ENCODE assay signal across 8 mouse cellular contexts in the genomic region with DNA sequence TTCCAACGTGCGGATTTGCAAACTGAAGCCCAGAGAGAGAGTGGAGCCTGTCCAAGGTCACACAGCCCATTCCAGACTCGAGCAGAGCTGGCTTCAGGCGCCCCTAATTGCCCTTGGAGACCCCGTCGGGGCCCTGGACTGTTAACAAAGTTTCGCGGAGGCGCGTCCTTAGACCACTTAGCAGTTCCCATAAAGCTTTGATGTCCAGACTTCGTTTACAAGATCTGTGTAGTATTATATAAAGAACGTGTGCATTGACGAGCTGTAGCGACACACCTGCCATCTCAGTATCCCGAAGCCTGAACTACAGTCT. TPM values are rescaled to one million over a fixed set of nuclear protein-coding genes. Genes with fewer than 3 reads are reported as not detected.
DNase-seq lines count a peak whose midpoint lies in the region; ATAC-seq and TF ChIP-seq lines count a peak whose summit lies in the region.

No protein-coding gene starts in this region.

- peaks cover 43% of the 10 kb centered on the region for H3K79me2 ChIP-seq in MEL (ENCODE audit: control insufficient read depth, insufficient read depth, low read length, poor library complexity)

- peak overlapping the region; percentile 96 for H3K4me3 ChIP-seq in heart, embryonic 16.5 days (ENCODE audit: low read length)
- peak overlapping the region; percentile 41 to 71 for H3K4me3 ChIP-seq in MEL (ENCODE audit: control insufficient read depth in 1 of 2, insufficient read depth in 1 of 2, low read depth in 2 of 2, low read length in 2 of 2)
- H3K4me3 ChIP-seq in hindbrain, embryonic 12.5 days: peak overlapping the region; percentile 92
- peak overlapping the region; percentile 58 for H3K4me3 ChIP-seq in midbrain, embryonic 11.5 days (ENCODE audit: low read depth, low read length)

- 0% methylated on average over 15 of the region's 15 CpGs for WGBS in heart, embryonic 16.5 days
- under 1% methylated on average over 15 of the region's 15 CpGs for WGBS in hindbrain, embryonic 12.5 days
- WGBS in midbrain, embryonic 11.5 days: 1% methylated on average over 15 of the region's 15 CpGs

- peak overlapping the region; percentile 89 for H3K4me2 ChIP-seq in heart, embryonic 16.5 days (ENCODE audit: low read depth, low read length)
- peak overlapping the region; percentile 84 for H3K4me2 ChIP-seq in hindbrain, embryonic 12.5 days (replicated peaks)
- H3K4me2 ChIP-seq in midbrain, embryonic 11.5 days: peak overlapping the region; percentile 87

- no peak for TF ChIP-seq EP300 in MEL (IDR thresholded peaks at IDR 0.05; ENCODE audit: low read depth in 1 of 2, low read length in 2 of 2)

- DNase-seq in heart, adult 9 months (ENCODE audit: low spot score in 2 of 2): no peak
- no peak for DNase-seq in MEL (ENCODE audit: low read depth, low spot score)
- DNase-seq in midbrain, embryonic 11.5 days (ENCODE audit: low spot score, missing footprints): no peak
- DNase-seq in spleen, adult 18-20 months: no peak
- no peak for DNase-seq in frontal cortex, adult 2 months (ENCODE audit: extremely low spot score in 1 of 2, low spot score in 1 of 2)
- no peak for DNase-seq in gastrocnemius, postnatal 10 days

- peaks cover 25% of the 10 kb centered on the region for H3K4me1 ChIP-seq in heart, embryonic 16.5 days (ENCODE audit: control insufficient read depth, insufficient read depth, low read length)
- peaks cover 5 to 19% of the 10 kb centered on the region in 2 experiments for H3K4me1 ChIP-seq in MEL (ENCODE audit: control insufficient read depth in 1 of 2, insufficient read depth in 2 of 2, low read length in 2 of 2)
- peaks cover 26% of the 10 kb centered on the region for H3K4me1 ChIP-seq in hindbrain, embryonic 12.5 days
- peaks cover 28% of the 10 kb centered on the region for H3K4me1 ChIP-seq in midbrain, embryonic 11.5 days (ENCODE audit: control insufficient read depth, insufficient read depth, low read length)

- TF ChIP-seq POLR2A in MEL (IDR thresholded peaks at IDR 0.05; ENCODE audit: control insufficient read depth in 1 of 2, insufficient read depth in 1 of 2, low read depth in 1 of 2, low read length in 2 of 2, poor library complexity in 1 of 2): peak in 1 of 2 experiments; percentile 67; a peak in 2 of 4 replicates

- H3K9me3 ChIP-seq in heart, embryonic 16.5 days (replicated peaks; ENCODE audit: control insufficient read depth, low read length): no peaks in the 10 kb centered on the region
- H3K9me3 ChIP-seq in MEL (replicated peaks; ENCODE audit: insufficient read depth, low read length): no peaks in the 10 kb centered on the region
- H3K9me3 ChIP-seq in hindbrain, embryonic 12.5 days (replicated peaks): no peaks in the 10 kb centered on the region
- H3K9me3 ChIP-seq in midbrain, embryonic 11.5 days (ENCODE audit: control insufficient read depth, low read length): no peaks in the 10 kb centered on the region

- H3K27ac ChIP-seq in heart, embryonic 16.5 days (ENCODE audit: low read length): peak overlapping the region; percentile 96
- peak overlapping the region; percentile 96 for H3K27ac ChIP-seq in MEL (ENCODE audit: control insufficient read depth, low read depth, low read length)
- H3K27ac ChIP-seq in hindbrain, embryonic 12.5 days: peak overlapping the region; percentile 94
- peak overlapping the region; percentile 94 for H3K27ac ChIP-seq in midbrain, embryonic 11.5 days (ENCODE audit: low read depth, low read length)

- H3K9ac ChIP-seq in heart, embryonic 16.5 days (ENCODE audit: low read length): peak overlapping the region; percentile 82
- peak overlapping the region; percentile 95 for H3K9ac ChIP-seq in MEL (ENCODE audit: control insufficient read depth, low read depth, low read length, poor library complexity, severe bottlenecking)
- H3K9ac ChIP-seq in hindbrain, embryonic 12.5 days: peak overlapping the region; percentile 65
- H3K9ac ChIP-seq in midbrain, embryonic 11.5 days (ENCODE audit: low read length): peak overlapping the region; percentile 78

- no peak for ATAC-seq in heart, embryonic 16.5 days (replicated peaks; ENCODE audit: extremely low read depth, insufficient read depth, low FRiP score)
- no peak for ATAC-seq in hindbrain, embryonic 12.5 days (ENCODE audit: low FRiP score)
- no peak; the same call in 1 of the 2 replicates for ATAC-seq in midbrain, embryonic 11.5 days (ENCODE audit: low FRiP score)

- no peak for TF ChIP-seq RAD21 in MEL (IDR thresholded peaks at IDR 0.05; ENCODE audit: low read depth, low read length)

- no peak for TF ChIP-seq CTCF in MEL (IDR thresholded peaks at IDR 0.05 in 2 of 3, conservative IDR thresholded peaks at IDR 0.05 in 1 of 3; ENCODE audit: control insufficient read depth in 1 of 3, insufficient read depth in 1 of 3, low read depth in 2 of 3, low read length in 3 of 3, poor library complexity in 1 of 3, severe bottlenecking in 1 of 3)

- peaks cover 9% of the 10 kb centered on the region for H3K36me3 ChIP-seq in heart, embryonic 16.5 days (ENCODE audit: control insufficient read depth, insufficient read depth)
- H3K36me3 ChIP-seq in MEL (ENCODE audit: control insufficient read depth in 1 of 2, insufficient read depth in 2 of 2, low read length in 2 of 2): peaks cover 22 to 40% of the 10 kb centered on the region in 2 experiments
- peaks cover 16% of the 10 kb centered on the region for H3K36me3 ChIP-seq in hindbrain, embryonic 12.5 days
- peaks cover 17% of the 10 kb centered on the region for H3K36me3 ChIP-seq in midbrain, embryonic 11.5 days (ENCODE audit: control insufficient read depth, insufficient read depth, low read length)

- H3K27me3 ChIP-seq in heart, embryonic 16.5 days (ENCODE audit: control insufficient read depth, insufficient read depth, low read length): no peaks in the 10 kb centered on the region
- no peaks in the 10 kb centered on the region for H3K27me3 ChIP-seq in MEL (ENCODE audit: control insufficient read depth in 1 of 2, insufficient read depth in 2 of 2, low read length in 2 of 2)
- no peaks in the 10 kb centered on the region for H3K27me3 ChIP-seq in hindbrain, embryonic 12.5 days
- H3K27me3 ChIP-seq in midbrain, embryonic 11.5 days (ENCODE audit: control insufficient read depth, insufficient read depth, low read length): no peaks in the 10 kb centered on the region

TF ChIP-seq in MEL, 35 proteins besides CTCF, POLR2A, EP300 and RAD21 (continues in another document):
- TF ChIP-seq MYC (IDR thresholded peaks at IDR 0.05; ENCODE audit: low read depth, low read length) (peak; percentile 100), ETS1 (IDR thresholded peaks at IDR 0.05; ENCODE audit: low read depth, low read length) (no peak), ZC3H11A (IDR thresholded peaks at IDR 0.05; ENCODE audit: low read depth, low read length) (no peak), UBTF (IDR thresholded peaks at IDR 0.05; ENCODE audit: borderline replicate concordance, insufficient read depth, low read depth, low read length) (no peak), HCFC1 (IDR thresholded peaks at IDR 0.05; ENCODE audit: low read depth, low read length) (no peak), POLR2AphosphoS5 (IDR thresholded peaks at IDR 0.05; ENCODE audit: borderline replicate concordance, low read depth, low read length) (no peak), MXI1 (IDR thresholded peaks at IDR 0.05; ENCODE audit: low read depth, low read length) (no peak; the same call in 1 of the 2 replicates), GATA1 (IDR thresholded peaks at IDR 0.05; ENCODE audit: low read depth, low read length) (no peak), MAZ (IDR thresholded peaks at IDR 0.05; ENCODE audit: low read depth, low read length) (no peak; the same call in 1 of the 2 replicates), ZMIZ1 (IDR thresholded peaks at IDR 0.05; ENCODE audit: low read depth, low read length) (no peak), MYB (IDR thresholded peaks at IDR 0.05; ENCODE audit: low read depth, low read length) (no peak), MAFK (IDR thresholded peaks at IDR 0.05; ENCODE audit: borderline replicate concordance, low read depth, low read length) (no peak), NRF1 (IDR thresholded peaks at IDR 0.05; ENCODE audit: insufficient read depth, low read depth, low read length, poor library complexity, severe bottlenecking) (no peak), E2F4 (IDR thresholded peaks at IDR 0.05; ENCODE audit: borderline replicate concordance, low read depth, low read length) (peak; percentile 45; the same call in 1 of the 2 replicates), TCF12 (IDR thresholded peaks at IDR 0.05; ENCODE audit: low read depth, low read length) (no peak), SMC3 (IDR thresholded peaks at IDR 0.05; ENCODE audit: low read depth, low read length) (no peak), POLR2AphosphoS2 (IDR thresholded peaks at IDR 0.05; ENCODE audit: low read length) (no peak; the same call in 1 of the 2 replicates), TAL1 (IDR thresholded peaks at IDR 0.05; ENCODE audit: low read length) (no peak), ZKSCAN1 (IDR thresholded peaks at IDR 0.05; ENCODE audit: low read depth, low read length) (no peak), MEF2A (IDR thresholded peaks at IDR 0.05; ENCODE audit: extremely low read depth, insufficient replicate concordance, low read depth, low read length, poor library complexity, severe bottlenecking) (no peak), TBP (IDR thresholded peaks at IDR 0.05; ENCODE audit: low read depth, low read length) (no peak; the same call in 1 of the 2 replicates)

RNA-seq across cellular contexts. Expression of a gene that starts 0.9 kb away (rescaled TPM):
- polyA plus RNA-seq in heart, embryonic 16.5 days (2015; fragmentation: Nextera tagmentation; extraction: Ambion mirVana): 30.1 and 31.3 TPM in 2 replicates
- total RNA-seq in MEL (2012; rRNA removed): 260 and 275 TPM in 2 replicates
- polyA plus RNA-seq in MEL (2012; ENCODE audit: insufficient read depth in 1 of 2, insufficient read length in 2 of 2, low read depth in 1 of 2, low replicate concordance in 2 of 2, missing spikeins in 1 of 2): 100 to 1,000 TPM; 237 to 463 TPM
- polyA plus RNA-seq in hindbrain, embryonic 12.5 days (2016; fragmentation: Nextera tagmentation; extraction: Ambion mirVana): 53.9 and 57.8 TPM in 2 replicates
- 111 and 116 TPM in 2 replicates for polyA plus RNA-seq in midbrain, embryonic 11.5 days (2014; fragmentation: Nextera tagmentation; extraction: Ambion mirVana)
- polyA plus RNA-seq in frontal cortex, adult 2 months (2012; rRNA removed): 76.4 and 80.7 TPM in 2 replicates
- 10 to 100 TPM; 72.9 to 87.5 TPM for total RNA-seq in gastrocnemius, postnatal 10 days (2021)

RNA-seq across cellular contexts. Expression of a gene that starts 37.3 kb away (rescaled TPM):
- 3.8 and 4.3 TPM in 2 replicates for polyA plus RNA-seq in heart, embryonic 16.5 days (2015; fragmentation: Nextera tagmentation; extraction: Ambion mirVana)
- 10.3 and 11.7 TPM in 2 replicates for total RNA-seq in MEL (2012; rRNA removed)
- 10 to 100 TPM in 1 of 2 experiments, not detected in 1; 33.5 TPM for polyA plus RNA-seq in MEL (2012; ENCODE audit: insufficient read depth in 1 of 2, insufficient read length in 2 of 2, low read depth in 1 of 2, low replicate concordance in 2 of 2, missing spikeins in 1 of 2)
- polyA plus RNA-seq in hindbrain, embryonic 12.5 days (2016; fragmentation: Nextera tagmentation; extraction: Ambion mirVana): 10.1 and 10.5 TPM in 2 replicates
- 2.8 and 3.6 TPM in 2 replicates for polyA plus RNA-seq in midbrain, embryonic 11.5 days (2014; fragmentation: Nextera tagmentation; extraction: Ambion mirVana)
- polyA plus RNA-seq in frontal cortex, adult 2 months (2012; rRNA removed): 51.1 and 62.2 TPM in 2 replicates
- total RNA-seq in gastrocnemius, postnatal 10 days (2021): 1 to 10 TPM; 7.1 to 9.9 TPM
